In the genomic region with DNA sequence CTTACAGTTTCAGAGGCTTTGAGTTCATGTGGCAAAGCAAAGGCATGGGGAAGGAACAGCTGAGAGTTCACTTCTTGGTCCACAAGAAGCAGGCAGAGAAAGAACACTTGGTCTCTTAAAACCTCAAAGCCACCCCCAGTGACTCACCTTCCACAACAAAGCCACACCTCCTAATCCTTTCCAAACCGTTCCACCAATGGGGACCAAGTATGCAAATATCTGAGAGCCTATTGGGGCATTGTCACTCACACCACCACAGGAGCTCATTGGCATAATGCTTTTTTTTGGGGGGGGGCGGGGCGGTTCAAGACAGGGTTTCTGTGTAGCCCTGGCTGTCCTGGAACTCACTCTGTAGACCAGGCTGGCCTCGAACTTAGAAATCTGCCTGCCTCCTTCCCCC, we compare ENCODE assay signal across 1 mouse cellular context.
TF ChIP-seq lines count a peak whose summit lies in the region.

No protein-coding gene starts in this region.

TF ChIP-seq in CH12.LX, 34 proteins besides CTCF, POLR2A, EP300 and RAD21 (continued from another document):
- TF ChIP-seq ZNF384 (IDR thresholded peaks at IDR 0.05; ENCODE audit: low read depth, low read length) = no peak
- TF ChIP-seq SIN3A (IDR thresholded peaks at IDR 0.05; ENCODE audit: low read length) = no peak
- TF ChIP-seq ZKSCAN1 (IDR thresholded peaks at IDR 0.05; ENCODE audit: borderline replicate concordance, low read depth, low read length) = no peak
- no peak for TF ChIP-seq GABPA (IDR thresholded peaks at IDR 0.05; ENCODE audit: insufficient replicate concordance, low read depth, low read length)
- no peak for TF ChIP-seq JUND (conservative IDR thresholded peaks at IDR 0.05; ENCODE audit: low read depth, low read length)
